ENCODE assay signal across 8 mouse cellular contexts in the genomic region with DNA sequence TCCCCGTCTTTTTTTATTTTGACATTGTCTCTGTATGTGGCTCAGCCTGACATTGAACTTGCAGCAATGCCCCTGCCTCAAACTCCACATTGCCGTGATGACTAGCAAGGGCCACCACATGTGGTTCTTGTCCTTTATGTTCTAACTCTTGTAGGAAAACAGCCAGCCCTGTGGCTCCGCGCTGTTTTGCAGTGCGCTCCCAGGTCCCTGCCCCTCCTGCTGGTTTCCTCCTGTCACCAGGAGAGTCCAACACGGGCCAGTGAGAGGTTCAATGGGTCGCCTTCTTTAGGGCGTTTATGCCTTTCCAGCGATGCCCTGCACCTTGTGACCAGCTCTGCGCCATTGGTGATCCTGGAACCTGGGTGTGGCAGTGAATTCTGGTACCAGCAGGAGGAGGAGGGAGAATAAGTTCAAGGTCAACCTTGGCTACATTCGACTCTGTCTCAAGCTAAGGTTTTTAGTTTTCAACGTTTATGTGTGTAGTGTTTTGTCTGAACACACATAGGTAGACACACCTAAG. TPM values are rescaled to one million over a fixed set of nuclear protein-coding genes. Genes with fewer than 3 reads are reported as not detected.
DNase-seq lines count a peak whose midpoint lies in the region; ATAC-seq and TF ChIP-seq lines count a peak whose summit lies in the region.

No protein-coding gene starts in this region.

- no peak for TF ChIP-seq EP300 in liver, postnatal 0 days (IDR thresholded peaks at IDR 0.05; ENCODE audit: low read depth)

- peak overlapping the region; percentile 70 for H3K4me3 ChIP-seq in heart, embryonic 13.5 days
- peak overlapping the region; percentile 36 to 37; a peak in 3 of 4 replicates for H3K4me3 ChIP-seq in ES-E14 (ENCODE audit: insufficient read depth in 1 of 2, low read depth in 1 of 2, low read length in 2 of 2, poor library complexity in 1 of 2, severe bottlenecking in 1 of 2)
- peak overlapping the region; percentile 59 for H3K4me3 ChIP-seq in forebrain, embryonic 16.5 days (replicated peaks; ENCODE audit: low read length)
- H3K4me3 ChIP-seq in liver, postnatal 0 days (ENCODE audit: low read depth, low read length) = peak overlapping the region; percentile 64

- H3K9me3 ChIP-seq in heart, embryonic 13.5 days = no peaks in the 10 kb centered on the region
- no peaks in the 10 kb centered on the region for H3K9me3 ChIP-seq in ES-E14 (ENCODE audit: control insufficient read depth, insufficient read depth, low read depth, low read length)
- no peaks in the 10 kb centered on the region for H3K9me3 ChIP-seq in forebrain, embryonic 16.5 days (ENCODE audit: control insufficient read depth, low read length)
- H3K9me3 ChIP-seq in liver, postnatal 0 days (ENCODE audit: low read length) = no peaks in the 10 kb centered on the region

- 7% methylated on average over 12 of the region's 12 CpGs for WGBS in heart, embryonic 13.5 days
- whole genome bisulfite sequencing in forebrain, embryonic 16.5 days = 7% methylated on average over 12 of the region's 12 CpGs
- 10% methylated on average over 12 of the region's 12 CpGs for WGBS in liver, postnatal 0 days (ENCODE audit: insufficient replicate concordance)

- in situ Hi-C loops in ES-E14 (cut with MboI; ENCODE audit: low sequenced_read_pairs in 2 of 2, unreplicated experiment in 2 of 2) = no loop called here

- peak overlapping the region; percentile 64 for H3K27ac ChIP-seq in heart, embryonic 13.5 days (replicated peaks)
- peak overlapping the region; percentile 16; the same call in 1 of the 2 replicates for H3K27ac ChIP-seq in ES-E14 (ENCODE audit: insufficient read depth, low read depth, low read length, poor library complexity, severe bottlenecking)
- H3K27ac ChIP-seq in forebrain, embryonic 16.5 days (ENCODE audit: low read length) = peak overlapping the region; percentile 91
- peak overlapping the region; percentile 36; the same call in 1 of the 2 replicates for H3K27ac ChIP-seq in liver, postnatal 0 days (ENCODE audit: low read depth)

- ATAC-seq in heart, embryonic 13.5 days (ENCODE audit: extremely low read depth, insufficient number of reproducible peaks, low FRiP score, low TSS enrichment) = 0 out of 2 replicates have a peak, but pooled peaks have one; percentile 2
- ATAC-seq in forebrain, embryonic 16.5 days = peak; percentile 16; the same call in 1 of the 2 replicates
- peak; percentile 8 for ATAC-seq in liver, postnatal 0 days

- H3K9ac ChIP-seq in heart, embryonic 13.5 days = peak overlapping the region; percentile 67
- H3K9ac ChIP-seq in ES-E14 (ENCODE audit: insufficient read depth, low read depth, low read length, poor library complexity, severe bottlenecking) = peak overlapping the region; percentile 46; the same call in 1 of the 2 replicates
- H3K9ac ChIP-seq in forebrain, embryonic 16.5 days (replicated peaks; ENCODE audit: low read depth, low read length) = peak overlapping the region; percentile 76
- H3K9ac ChIP-seq in liver, postnatal 0 days (replicated peaks) = no peak overlapping the region

- H3K4me2 ChIP-seq in heart, embryonic 13.5 days = peak overlapping the region; percentile 94
- H3K4me2 ChIP-seq in forebrain, embryonic 16.5 days (ENCODE audit: low read length) = peak overlapping the region; percentile 58
- H3K4me2 ChIP-seq in liver, postnatal 0 days (ENCODE audit: low read depth, low read length) = peak overlapping the region; percentile 74

- H3K36me3 ChIP-seq in heart, embryonic 13.5 days = peaks cover 13% of the 10 kb centered on the region
- peaks cover 7% of the 10 kb centered on the region; the same call in 1 of the 2 replicates for H3K36me3 ChIP-seq in ES-E14 (ENCODE audit: control insufficient read depth, insufficient read depth, low read length, poor library complexity, severe bottlenecking)
- 0 out of 2 replicates have a peak, but pooled peaks cover 5% of the 10 kb centered on the region for H3K36me3 ChIP-seq in forebrain, embryonic 16.5 days (ENCODE audit: control insufficient read depth, insufficient read depth)
- peaks cover 7% of the 10 kb centered on the region; the same call in 1 of the 2 replicates for H3K36me3 ChIP-seq in liver, postnatal 0 days (replicated peaks; ENCODE audit: insufficient read depth, low read length)

- intact Hi-C loops in heart, postnatal 25 days (cut with DNase I) = no loop called here
- intact Hi-C loops in gastrocnemius, postnatal 36 days (cut with DNase I) = no loop called here

- H3K4me1 ChIP-seq in heart, embryonic 13.5 days = peaks cover 61% of the 10 kb centered on the region
- H3K4me1 ChIP-seq in ES-E14 (ENCODE audit: control insufficient read depth in 2 of 2, insufficient read depth in 2 of 2, low read length in 2 of 2, poor library complexity in 1 of 2) = peaks cover 2 to 38% of the 10 kb centered on the region in 2 experiments
- H3K4me1 ChIP-seq in forebrain, embryonic 16.5 days (replicated peaks; ENCODE audit: control insufficient read depth, insufficient read depth, low read length) = peaks cover 56% of the 10 kb centered on the region
- peaks cover 48% of the 10 kb centered on the region for H3K4me1 ChIP-seq in liver, postnatal 0 days (ENCODE audit: insufficient read depth)

- H3K27me3 ChIP-seq in heart, embryonic 13.5 days (replicated peaks) = peaks cover 34% of the 10 kb centered on the region
- H3K27me3 ChIP-seq in forebrain, embryonic 16.5 days (replicated peaks; ENCODE audit: control insufficient read depth, insufficient read depth, low read length) = no peaks in the 10 kb centered on the region; the same call in 1 of the 2 replicates
- peaks cover 42% of the 10 kb centered on the region for H3K27me3 ChIP-seq in liver, postnatal 0 days (ENCODE audit: insufficient read depth, low read length)

- DNase-seq in heart, postnatal 25 days (ENCODE audit: low spot score) = no peak
- no peak for DNase-seq in ES-E14 (ENCODE audit: low read depth, low spot score)
- DNase-seq in liver, postnatal 0 days = no peak
- no peak for DNase-seq in adrenal gland, postnatal 25 days
- DNase-seq in gastrocnemius, postnatal 36 days = no peak
- no peak for DNase-seq in left cerebral cortex, adult 8-10 months (ENCODE audit: low spot score in 2 of 2)

- no peak for TF ChIP-seq CTCF in liver, postnatal 0 days (IDR thresholded peaks at IDR 0.05; ENCODE audit: low read depth)

TF ChIP-seq in ES-E14, 5 proteins besides CTCF, POLR2A, EP300 and RAD21 (continues in another document):
- no peak for TF ChIP-seq ZNF384 (IDR thresholded peaks at IDR 0.05; ENCODE audit: low read depth, low read length)
- no peak for TF ChIP-seq ZC3H11A (IDR thresholded peaks at IDR 0.05; ENCODE audit: borderline replicate concordance, low read depth, low read length)
- no peak for TF ChIP-seq HCFC1 (IDR thresholded peaks at IDR 0.05; ENCODE audit: borderline replicate concordance, insufficient read depth, low read length)
- no peak for TF ChIP-seq CHD2 (IDR thresholded peaks at IDR 0.05; ENCODE audit: low read depth, low read length)

RNA-seq across cellular contexts. Expression of gene Kcnn1, which starts 3.0 kb away (rescaled TPM):
- polyA plus RNA-seq in heart, embryonic 13.5 days (2015; fragmentation: Nextera tagmentation; extraction: Ambion mirVana) = 1.5 TPM in 2 replicates
- total RNA-seq in heart, postnatal 25 days (2021) = 1 to 10 TPM; 8.1 to 8.6 TPM
- total RNA-seq in ES-E14 (2012; rRNA removed) = 3.7 and 6.6 TPM in 2 replicates
- 11.2 and 13.4 TPM in 2 replicates for polyA plus RNA-seq in forebrain, embryonic 16.5 days (2015; fragmentation: Nextera tagmentation; extraction: Ambion mirVana)
- 0.19 and 0.45 TPM in 2 replicates for polyA plus RNA-seq in liver, postnatal 0 days (2015; fragmentation: Nextera tagmentation; extraction: Ambion mirVana)
- total RNA-seq in adrenal gland, postnatal 25 days (2021) = 2.2 and 3.3 TPM in 2 replicates
- 10 to 100 TPM; 12.8 to 18.3 TPM for total RNA-seq in gastrocnemius, postnatal 36 days (2021)
- total RNA-seq in left cerebral cortex, adult 8-10 months (2022) = 10 to 100 TPM; 15.7 to 28.6 (median 17.7) TPM

RNA-seq across cellular contexts. Expression of gene Ccdc124, which starts 7.7 kb away (rescaled TPM):
- 88.5 and 89.0 TPM in 2 replicates for polyA plus RNA-seq in heart, embryonic 13.5 days (2015; fragmentation: Nextera tagmentation; extraction: Ambion mirVana)
- total RNA-seq in heart, postnatal 25 days (2021) = 10 to 100 TPM; 46.6 to 47.7 TPM
- total RNA-seq in ES-E14 (2012; rRNA removed) = 52.5 and 82.3 TPM in 2 replicates
- polyA plus RNA-seq in forebrain, embryonic 16.5 days (2015; fragmentation: Nextera tagmentation; extraction: Ambion mirVana) = 152 and 167 TPM in 2 replicates
- 34.3 and 37.9 TPM in 2 replicates for polyA plus RNA-seq in liver, postnatal 0 days (2015; fragmentation: Nextera tagmentation; extraction: Ambion mirVana)
- total RNA-seq in adrenal gland, postnatal 25 days (2021) = 54.6 and 57.5 TPM in 2 replicates
- total RNA-seq in gastrocnemius, postnatal 36 days (2021) = 10 to 100 TPM; 56.2 to 64.3 TPM
- 10 to 100 TPM; 76.5 to 94.5 (median 85.6) TPM for total RNA-seq in left cerebral cortex, adult 8-10 months (2022)

RNA-seq across cellular contexts. Expression of gene Slc5a5, which starts 26.5 kb away (rescaled TPM):
- polyA plus RNA-seq in heart, embryonic 13.5 days (2015; fragmentation: Nextera tagmentation; extraction: Ambion mirVana) = 0.06 and 0.09 TPM in 2 replicates
- not detected for total RNA-seq in heart, postnatal 25 days (2021)
- total RNA-seq in ES-E14 (2012; rRNA removed) = 2.5 and 3.4 TPM in 2 replicates
- 1.6 and 1.9 TPM in 2 replicates for polyA plus RNA-seq in forebrain, embryonic 16.5 days (2015; fragmentation: Nextera tagmentation; extraction: Ambion mirVana)
- polyA plus RNA-seq in liver, postnatal 0 days (2015; fragmentation: Nextera tagmentation; extraction: Ambion mirVana) = not detected in 2 replicates
- total RNA-seq in adrenal gland, postnatal 25 days (2021) = 0.09 TPM in 1 of 2 replicates, not detected in the other
- under 1 TPM in 1 of 2 experiments, not detected in 1; 0.10 TPM for total RNA-seq in gastrocnemius, postnatal 36 days (2021)
- 10 to 100 TPM; 10.2 to 11.9 (median 11.5) TPM for total RNA-seq in left cerebral cortex, adult 8-10 months (2022)

RNA-seq across cellular contexts. Expression of gene Arrdc2, which starts 26.5 kb away (rescaled TPM):
- 1.9 and 2.4 TPM in 2 replicates for polyA plus RNA-seq in heart, embryonic 13.5 days (2015; fragmentation: Nextera tagmentation; extraction: Ambion mirVana)
- total RNA-seq in heart, postnatal 25 days (2021) = 10 to 100 TPM in 1 of 2 experiments, 1 to 10 TPM in 1; 9.2 to 10.2 TPM
- total RNA-seq in ES-E14 (2012; rRNA removed) = 11.4 and 18.8 TPM in 2 replicates
- 7.4 and 8.3 TPM in 2 replicates for polyA plus RNA-seq in forebrain, embryonic 16.5 days (2015; fragmentation: Nextera tagmentation; extraction: Ambion mirVana)
- polyA plus RNA-seq in liver, postnatal 0 days (2015; fragmentation: Nextera tagmentation; extraction: Ambion mirVana) = 6.1 and 6.2 TPM in 2 replicates
- 10.6 and 14.4 TPM in 2 replicates for total RNA-seq in adrenal gland, postnatal 25 days (2021)
- total RNA-seq in gastrocnemius, postnatal 36 days (2021) = 10 to 100 TPM; 47.9 to 92.8 TPM
- total RNA-seq in left cerebral cortex, adult 8-10 months (2022) = 10 to 100 TPM; 10.9 to 22.7 (median 17.6) TPM

RNA-seq across cellular contexts. Expression of gene Rpl18a, which starts 31.2 kb away (rescaled TPM):
- polyA plus RNA-seq in heart, embryonic 13.5 days (2015; fragmentation: Nextera tagmentation; extraction: Ambion mirVana) = 3,040 and 3,097 TPM in 2 replicates
- 100 to 1,000 TPM; 838 to 880 TPM for total RNA-seq in heart, postnatal 25 days (2021)
- 2,806 and 2,972 TPM in 2 replicates for total RNA-seq in ES-E14 (2012; rRNA removed)
- 2,480 and 2,641 TPM in 2 replicates for polyA plus RNA-seq in forebrain, embryonic 16.5 days (2015; fragmentation: Nextera tagmentation; extraction: Ambion mirVana)
- polyA plus RNA-seq in liver, postnatal 0 days (2015; fragmentation: Nextera tagmentation; extraction: Ambion mirVana) = 2,490 and 2,569 TPM in 2 replicates
- total RNA-seq in adrenal gland, postnatal 25 days (2021) = 1,315 and 1,410 TPM in 2 replicates
- 100 to 1,000 TPM; 802 to 969 TPM for total RNA-seq in gastrocnemius, postnatal 36 days (2021)
- 100 to 1,000 TPM; 653 to 769 (median 710) TPM for total RNA-seq in left cerebral cortex, adult 8-10 months (2022)

Comparison
In these comparisons a context has a peak if more than half of its experiments do, and no peak if none do; other contexts are left out.
1. H3K27ac ChIP-seq: peak in every context shown above with its lines; median percentile 91 in forebrain, embryonic 16.5 days; 64 in heart, embryonic 13.5 days; 36 in liver, postnatal 0 days; 16 in ES-E14.